Mouse (Mus musculus) frontal cortex, postnatal 36 days (tissue): ENCODE results near the gene Hexim1.

Experiments
- DNase-seq, 2 experiments: peaks; one replicate each; pipeline ENCODE4 v3.0.0; 2022; ENCODE audit warnings: low spot score in 2 of 2

Gene Hexim1

DNA sequence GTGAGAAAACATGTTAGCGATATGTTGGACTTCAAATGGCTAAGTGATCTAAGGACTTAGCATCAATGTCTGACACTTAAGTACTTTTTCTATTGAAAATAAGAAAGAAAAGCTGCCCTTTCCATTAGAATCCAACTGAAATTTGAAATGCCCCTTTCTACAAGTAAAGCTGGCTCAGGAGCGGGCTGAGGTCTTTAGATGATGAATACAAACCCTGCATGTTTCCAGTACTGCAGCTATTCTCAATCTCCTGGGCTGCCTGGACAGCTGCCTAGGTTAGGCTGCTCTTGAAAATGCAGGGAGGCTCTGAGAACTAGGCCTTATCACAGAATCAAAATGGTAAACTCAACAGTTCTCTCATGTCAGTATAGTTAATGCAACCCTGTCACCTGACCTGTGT is 2.8 kb downstream of the Hexim1 start:
- no peak for DNase-seq

DNA sequence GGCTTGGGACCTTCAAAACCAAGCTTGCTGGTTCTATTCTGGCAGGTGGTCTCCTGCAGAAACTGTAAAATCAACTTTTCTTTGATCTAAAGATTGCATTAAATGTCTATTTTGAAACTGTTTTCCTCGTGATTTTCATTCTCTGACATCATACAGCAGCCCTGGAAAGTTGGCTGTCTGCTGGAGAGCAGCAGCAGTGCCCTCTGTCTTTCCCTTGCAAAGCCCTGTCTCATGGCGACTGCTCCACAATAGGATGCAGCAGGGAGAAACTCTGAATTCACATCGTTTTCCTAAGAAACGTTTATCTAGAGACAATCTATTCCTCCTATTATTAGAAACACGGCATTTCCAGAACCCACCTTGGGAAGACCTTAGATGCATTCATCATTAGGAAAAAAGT is 3.6 kb downstream of the Hexim1 start:
- no peak for DNase-seq

DNA sequence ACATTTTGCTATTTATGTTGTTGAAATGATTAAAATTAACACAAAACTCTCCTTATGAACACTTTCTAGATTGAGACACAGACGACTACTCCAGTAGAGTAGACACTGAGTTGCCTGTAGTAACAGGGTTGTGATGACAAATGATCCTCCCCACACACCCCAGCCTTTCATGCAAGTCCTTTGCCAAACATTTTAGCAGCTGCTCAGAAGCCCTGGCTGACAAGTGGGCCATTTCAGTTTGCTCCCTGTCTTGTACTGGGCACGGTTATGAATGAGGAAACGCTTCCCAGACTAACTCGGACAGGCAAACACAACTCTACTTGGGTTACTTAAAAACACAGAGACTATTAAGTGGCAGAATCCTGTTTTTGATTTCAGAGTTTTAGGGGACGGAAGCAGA is 4.3 kb downstream of the Hexim1 start:
- DNase-seq, result no peak

DNA sequence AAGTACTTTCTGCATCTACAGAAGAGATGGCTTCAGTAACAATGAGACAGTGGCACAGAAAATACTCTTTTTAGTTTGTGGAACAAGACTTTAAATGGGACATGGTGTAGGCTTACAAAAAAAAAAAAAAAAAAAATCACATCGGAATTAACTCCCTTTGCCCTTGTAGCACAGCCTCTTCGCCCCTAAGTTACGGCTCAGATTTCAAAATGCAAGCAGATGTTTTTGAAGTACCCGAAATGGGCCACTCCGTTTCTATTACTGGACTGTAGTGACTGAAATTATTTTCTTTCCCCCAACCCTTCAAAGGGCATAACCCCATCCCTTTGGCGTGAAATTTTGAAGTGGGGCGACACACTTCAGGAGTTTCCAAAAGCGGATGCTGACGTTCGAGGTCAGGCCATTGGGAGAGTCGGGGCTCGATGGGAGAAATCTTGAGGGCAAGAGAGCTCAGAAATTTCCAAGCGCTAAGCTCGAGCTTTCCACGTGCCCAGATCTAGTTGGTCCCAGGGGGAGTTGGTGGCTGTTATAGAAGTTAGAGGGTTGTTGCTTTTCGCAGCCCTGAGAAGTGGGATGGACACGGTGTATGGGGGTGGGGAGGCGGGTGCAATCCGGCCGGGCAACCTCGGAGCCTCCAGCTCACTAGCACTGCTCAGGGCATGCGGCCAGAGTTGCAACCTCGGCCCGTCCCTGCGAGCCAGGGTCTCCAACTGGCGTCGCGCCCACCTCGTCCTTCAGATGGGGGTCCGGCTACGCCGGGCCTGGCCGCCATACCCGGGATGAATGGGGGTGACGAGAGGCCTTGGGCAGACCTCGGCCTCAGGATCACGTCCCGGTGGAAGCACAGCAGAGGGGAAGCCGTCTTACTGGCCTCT is 15.9 kb downstream of the Hexim1 start, which contains the start of gene Hexim2:
Hexim2 (plus strand) TSS at position 729 of the 875 bp plus-strand sequence.
- DNase-seq, result peak; percentile 60 to 64

DNA sequence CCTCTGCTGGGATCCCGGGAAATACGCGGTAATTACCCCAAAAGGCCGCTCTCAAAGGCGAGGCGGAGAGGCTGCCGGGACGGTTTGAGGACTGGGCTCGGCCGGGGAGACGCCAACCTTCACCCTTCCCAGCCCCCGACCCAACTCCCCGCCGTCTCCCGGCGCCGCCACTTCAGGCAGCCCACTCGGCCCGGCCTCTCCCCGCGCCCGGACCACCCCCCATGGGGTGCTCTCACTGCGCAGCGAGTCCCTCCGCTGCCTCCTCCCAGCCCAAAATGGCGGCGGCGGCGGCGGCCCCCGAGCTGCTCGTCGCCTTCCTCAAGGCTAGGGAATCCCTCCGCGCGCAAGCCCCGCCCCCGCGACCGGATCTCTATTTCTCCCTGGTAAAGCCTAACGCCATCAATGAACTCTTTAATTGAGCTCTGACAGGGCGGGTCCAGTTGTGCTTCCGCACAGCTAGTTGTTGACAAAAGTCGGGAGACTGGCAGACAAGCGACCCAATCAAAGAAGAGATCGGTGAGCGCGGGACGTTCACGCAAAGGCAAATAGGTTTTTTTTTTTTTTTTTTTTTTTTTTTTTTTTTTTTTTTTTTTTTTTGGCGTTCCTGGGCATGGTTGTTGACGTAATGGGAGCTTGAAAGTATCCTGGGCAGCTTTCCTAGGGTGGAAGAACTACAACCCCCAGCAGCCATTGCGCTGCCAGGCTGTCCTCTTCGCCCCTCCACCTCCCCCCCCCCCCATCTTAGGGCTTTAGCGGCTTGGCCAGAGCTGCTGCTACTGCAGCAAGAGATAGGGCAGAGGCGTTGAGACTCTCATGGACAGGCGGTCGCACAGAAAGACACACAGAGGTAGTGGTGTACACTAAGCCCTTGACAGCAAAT is 16.8 kb downstream of the Hexim1 start:
- DNase-seq, result peak; percentile 100

DNA sequence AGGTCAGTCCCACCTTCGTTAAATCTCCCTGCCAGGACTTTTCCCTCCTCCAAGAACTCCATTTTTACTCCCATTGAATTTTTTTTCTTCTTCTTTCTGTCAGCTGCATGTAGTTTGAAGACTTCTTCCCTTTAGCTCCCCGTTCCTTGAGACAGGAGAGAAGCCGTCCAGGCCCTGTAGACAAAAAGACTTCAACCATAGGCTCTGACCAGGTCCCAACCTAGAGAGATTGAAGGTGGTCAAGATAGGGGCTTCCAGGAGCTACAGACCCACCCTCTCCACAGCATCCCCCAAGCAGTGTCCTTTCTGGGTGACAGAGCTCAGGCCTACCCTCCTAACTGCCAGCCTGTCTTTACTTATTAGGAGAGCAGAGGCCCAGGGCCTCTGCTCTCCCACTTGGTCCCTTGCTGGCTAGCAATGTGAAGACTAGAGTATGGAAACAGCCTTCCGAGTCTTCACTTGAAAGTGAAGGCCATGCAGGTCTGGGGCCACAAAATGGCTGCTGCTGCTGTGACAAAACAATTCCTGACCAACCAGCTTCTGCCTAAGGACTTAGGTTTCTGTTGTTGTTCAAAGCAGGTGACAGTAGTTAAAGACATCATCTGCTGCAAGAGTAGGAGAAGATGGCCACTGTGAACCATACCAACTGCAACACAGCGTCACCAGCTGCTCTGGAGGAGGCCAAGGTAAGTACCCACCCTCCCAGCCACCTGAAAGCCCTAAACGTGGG is 17.6 kb downstream of the Hexim1 start:
- no peak for DNase-seq

DNA sequence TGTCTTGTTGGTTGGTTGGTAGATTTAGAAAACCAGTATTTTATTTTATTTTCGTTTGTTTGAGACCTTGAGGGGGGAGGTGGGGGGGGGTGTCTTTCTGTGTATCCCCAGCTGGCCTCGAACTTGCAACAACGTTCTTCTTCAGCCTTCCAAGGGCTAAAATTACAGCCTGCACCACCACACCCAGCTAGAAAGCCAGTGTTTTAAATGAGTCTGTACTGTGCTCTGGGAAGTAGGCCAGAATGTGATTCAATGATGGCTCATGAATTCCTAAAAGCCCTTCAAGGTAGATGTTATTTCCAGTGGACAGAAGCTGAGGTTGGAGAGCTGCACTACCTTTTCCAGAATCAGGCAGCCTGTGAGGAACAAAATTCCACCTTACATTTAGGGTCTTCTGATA is 18.2 kb downstream of the Hexim1 start:
- peak in 1 of 2 experiments; percentile 43 for DNase-seq

DNA sequence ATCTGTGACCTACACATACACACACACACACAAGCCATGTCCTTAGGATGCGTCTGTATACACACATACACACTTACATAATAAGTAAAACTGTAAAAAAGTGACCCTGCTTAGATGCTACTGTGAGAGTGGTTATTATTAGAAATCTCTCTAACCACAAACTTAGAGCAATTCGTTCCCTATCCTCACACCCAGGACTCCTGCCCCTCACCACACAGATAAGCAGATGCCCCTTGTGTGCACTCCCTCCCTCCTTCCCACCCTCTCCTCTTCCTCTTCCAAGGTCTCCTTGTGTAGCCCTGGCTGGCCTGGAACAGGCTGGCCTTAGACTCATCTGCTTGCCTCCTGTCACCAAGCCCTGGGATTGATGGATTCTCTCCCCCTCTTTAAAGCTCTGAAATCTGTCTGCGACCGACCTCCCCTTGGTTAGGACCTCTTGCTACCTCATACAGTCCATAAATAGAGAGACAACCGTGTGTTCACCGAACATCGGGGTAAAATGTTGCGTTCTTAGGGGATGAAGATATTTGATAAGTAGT is 20.1 kb downstream of the Hexim1 start:
- no peak for DNase-seq

DNA sequence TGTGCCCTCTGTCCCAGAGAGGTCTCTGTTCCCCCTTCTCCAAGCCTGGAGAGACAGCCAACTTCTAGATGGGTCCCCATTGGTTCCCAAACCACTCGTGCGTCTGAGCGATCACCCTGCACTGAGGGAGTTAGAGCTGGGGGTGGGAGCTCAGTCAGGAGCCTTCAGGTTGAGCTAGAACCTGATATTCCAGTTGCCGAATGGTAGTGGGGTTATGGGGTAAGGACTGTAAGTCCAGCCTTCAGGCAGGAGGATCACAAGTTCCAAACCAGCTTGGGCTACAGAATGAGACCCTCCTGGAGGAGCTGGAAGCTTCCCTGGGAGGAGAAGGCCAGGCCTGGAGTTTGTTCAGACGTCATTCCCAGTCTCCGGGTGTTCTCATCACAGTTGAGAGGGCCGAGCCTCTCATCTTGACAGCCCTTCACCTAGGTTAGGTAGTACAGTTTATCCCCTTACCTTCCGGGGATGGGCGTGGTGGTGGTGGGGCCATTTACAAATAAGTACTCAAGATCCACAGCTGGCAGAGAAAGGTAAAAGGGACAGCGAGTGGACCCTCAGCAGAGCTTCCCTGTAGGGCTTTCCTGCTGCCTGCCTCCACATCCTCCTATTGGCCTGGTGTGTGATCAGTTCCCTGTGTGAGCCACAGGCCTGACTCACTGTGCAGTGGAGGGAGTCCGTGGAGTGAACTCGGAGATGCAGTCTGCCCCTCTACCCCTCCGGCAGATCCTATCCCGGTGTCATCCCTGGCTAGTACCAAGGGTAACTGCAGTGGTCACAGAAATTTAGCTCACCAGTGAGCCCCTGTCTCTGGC is 24.1 kb downstream of the Hexim1 start:
- no peak for DNase-seq

DNA sequence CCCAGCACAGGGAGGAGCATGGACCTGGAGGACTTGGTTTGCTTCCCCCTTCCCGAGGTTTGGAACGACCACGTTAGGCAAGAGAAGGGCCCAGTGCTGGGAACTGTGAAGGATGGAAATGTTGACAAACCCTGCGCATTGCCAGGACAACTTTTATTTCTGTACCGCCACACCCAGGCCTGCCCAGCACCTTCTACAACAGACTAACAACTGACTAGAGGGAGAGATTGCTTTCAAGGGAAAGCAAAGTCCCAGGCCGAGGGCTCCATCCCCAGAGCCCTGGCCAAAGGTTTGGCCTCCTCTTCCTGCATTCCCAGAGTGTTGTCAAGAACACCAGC is 24.7 kb downstream of the Hexim1 start:
- no peak for DNase-seq

DNA sequence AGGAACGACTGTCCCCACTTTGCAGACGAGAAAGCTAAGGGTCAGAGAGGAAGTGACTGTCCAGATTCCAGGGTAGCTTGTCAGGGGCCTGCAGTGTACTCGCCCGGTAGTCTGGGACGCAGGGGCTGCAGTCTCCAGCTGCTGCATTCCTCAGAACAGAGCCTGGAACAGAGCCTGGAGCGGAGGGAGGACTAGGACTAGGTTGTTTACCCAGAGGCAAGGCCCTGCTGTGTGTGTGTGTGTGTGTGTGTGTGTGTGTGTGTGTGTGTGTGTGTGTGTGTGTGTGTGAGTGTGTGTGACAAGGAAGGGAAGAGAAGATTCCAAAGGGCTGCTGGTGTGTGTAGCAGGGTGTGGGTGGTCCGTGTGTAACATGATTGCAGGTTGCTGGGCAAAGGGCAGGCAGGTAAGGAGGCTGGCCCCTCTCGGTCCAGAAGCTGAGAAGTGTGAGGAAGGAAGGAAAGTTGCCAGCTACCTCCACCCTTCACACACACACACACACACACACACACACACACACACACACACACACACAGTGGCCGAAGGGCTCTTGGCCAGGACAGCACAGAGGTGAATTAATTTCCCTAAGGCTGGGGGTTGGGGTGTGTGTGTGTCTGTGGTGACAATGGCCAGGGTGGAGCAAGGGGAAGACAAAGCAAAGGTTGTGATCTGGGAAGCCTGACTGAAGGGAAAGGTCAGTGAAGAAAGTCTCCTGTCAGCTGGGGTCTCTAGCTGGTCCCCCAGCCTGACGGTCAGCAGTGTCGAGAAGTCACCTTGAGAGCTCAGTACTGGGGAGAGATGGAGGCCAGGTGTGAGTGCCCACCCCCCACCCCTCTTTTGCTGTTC is 25.3 kb downstream of the Hexim1 start:
- DNase-seq, result peak in 1 of 2 experiments; percentile 27

DNA sequence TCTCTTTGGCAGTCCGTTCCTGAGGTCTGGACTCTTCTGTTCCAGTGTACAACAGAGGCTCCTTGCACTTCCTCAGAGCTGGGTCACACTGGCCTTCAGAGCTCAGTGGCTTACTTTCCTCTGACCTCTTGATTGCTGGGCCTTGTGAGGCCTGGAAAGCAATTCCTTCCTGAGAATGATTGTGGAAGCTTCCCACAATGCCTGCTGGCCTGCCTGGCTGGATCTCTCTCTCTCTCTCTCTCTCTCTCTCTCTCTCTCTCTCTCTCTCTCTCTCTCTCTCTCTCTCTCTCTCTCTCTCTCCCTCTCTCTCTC is 25.9 kb downstream of the Hexim1 start:
- DNase-seq, result no peak

DNA sequence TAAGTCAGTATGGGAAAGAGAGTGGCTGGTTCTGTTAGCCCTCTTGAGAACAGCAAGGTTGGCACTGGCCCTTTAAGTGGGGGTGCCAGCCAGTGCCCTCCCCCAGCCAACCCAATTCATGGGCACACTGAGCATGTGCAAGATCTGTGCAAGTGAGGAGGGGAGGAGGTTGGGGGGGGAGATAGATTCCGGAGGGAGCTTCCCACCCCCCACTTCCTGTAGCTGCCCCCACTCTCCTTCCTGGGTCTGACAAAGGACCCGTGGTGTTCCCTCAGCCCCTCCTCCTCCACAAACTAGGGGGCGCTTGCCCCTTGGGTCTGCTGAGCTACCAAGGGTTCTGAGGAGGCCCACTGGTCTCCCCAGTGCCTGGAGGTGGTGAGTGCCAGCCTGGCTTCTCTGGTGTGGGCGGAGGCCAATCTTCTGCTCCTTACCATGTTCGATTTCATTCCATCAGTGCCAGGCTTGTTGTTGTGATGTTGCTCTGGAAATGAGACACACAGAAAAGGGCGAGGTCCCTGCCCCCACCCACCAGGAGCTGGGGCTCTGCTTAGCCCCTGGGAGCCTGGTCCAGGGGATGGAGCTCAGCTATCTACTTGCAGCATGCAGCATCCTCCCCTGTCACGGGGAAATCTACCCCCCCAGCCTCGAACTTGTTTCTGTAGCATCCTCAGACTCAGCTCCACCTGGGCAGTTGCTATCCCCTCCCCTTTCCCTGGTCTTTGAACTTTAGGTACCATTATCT is 26.6 kb downstream of the Hexim1 start:
- peak; percentile 87 to 91 for DNase-seq

DNA sequence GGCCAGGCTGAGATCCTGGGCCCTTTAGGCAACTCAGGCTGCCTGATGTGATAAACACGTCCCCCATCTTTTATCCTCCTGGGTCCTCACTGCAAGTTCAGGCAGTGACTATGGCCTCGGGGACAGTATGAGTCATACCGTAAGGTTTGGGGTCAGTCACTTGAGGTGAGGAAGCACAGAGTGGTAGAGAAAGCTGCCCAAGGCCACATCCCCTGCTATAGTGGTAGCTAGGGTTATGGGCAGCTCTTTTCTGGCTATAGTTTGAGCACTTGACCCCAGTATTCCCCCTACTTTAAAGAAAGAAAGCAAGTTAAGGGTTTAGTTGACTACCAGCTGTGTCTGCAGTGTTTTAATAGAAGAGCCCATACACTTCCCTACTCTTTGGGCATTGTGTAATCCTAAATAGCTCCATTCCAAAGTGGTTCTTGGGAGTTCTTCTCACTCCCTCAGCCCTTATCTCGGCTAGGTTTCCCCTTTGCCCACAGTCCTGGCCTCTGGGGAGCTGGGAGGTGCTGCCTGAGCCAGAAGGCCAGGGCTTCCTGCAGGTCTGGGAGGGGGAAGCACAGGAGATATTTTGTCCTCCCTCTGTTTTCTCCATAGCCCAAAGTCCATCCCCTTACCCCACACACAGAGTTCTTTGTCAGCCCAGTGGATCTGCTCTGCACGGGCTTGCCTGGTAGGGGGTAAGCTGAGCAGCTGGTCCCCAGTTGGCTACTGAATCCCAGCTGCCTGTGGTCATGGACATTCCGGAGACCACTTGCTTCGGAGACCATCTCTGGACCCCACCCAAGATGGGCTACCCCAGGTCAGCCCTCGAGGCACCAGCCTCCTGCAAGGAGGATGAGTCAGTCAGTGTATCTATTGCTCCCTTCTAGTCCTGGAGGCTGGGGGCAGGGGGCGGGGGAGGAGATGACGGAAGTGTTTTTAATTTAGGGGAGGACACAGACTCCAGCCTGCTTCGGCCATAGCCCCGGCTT is 28.6 kb downstream of the Hexim1 start:
- no peak for DNase-seq

DNA sequence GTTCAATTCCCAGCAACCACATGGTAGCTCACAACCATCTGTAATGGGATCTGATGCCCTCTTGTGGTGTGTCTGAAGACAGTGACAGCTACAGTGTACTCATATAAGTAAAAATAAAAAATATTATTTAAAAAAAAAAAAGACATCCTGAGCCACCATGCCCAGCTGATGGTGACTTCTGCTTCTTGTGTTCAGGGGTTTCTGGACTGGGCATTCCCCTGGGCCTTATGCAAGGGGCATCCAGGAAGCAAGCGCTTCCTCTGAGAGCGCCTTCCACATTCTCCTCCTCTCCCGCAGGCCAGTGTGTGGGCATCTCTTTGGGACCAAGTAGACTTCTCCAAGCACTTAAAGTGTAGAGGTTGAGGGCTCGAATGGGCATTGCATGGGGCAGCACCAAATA is 30.4 kb downstream of the Hexim1 start:
- DNase-seq, result no peak

DNA sequence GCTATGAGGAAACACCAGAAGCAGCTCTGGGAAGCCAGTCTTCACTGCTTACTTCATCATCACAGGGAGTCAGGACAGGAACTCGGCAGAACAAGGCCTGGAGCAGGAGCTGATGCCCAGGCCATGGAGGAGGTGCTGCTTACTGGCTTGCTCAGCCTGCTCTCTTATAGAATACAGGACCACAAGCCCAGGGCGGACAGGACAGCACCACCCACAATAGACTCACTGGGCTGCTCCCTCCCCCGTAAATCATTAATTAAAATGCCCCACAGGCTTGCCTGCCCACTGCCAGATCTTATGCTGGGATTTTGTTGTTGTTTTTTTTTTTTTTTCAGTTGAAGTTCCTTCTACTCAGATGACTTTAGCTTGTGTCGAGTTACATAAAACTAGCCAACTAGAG is 31.7 kb downstream of the Hexim1 start:
- no peak for DNase-seq

DNA sequence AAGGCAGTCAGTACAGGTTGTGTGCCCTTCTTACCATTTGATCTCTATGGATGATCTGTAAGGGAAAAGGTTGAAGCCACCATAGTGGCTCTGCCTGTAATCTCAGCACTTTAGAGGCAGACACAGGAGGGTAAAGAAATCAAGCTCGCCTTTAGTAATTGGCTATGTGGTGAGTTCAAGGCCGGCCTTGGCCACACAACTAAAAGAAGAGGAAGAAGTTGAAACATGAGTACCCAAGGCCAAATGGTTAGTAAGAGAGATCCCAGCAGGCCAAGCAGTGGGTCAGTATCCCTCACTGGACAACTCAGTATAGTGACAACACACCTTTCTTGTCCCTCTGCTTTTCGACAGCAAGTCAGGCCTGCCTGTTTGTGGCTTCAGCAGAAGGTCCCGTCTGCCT is 33.7 kb downstream of the Hexim1 start:
- DNase-seq, result no peak
